Mouse (Mus musculus): ENCODE results near the gene Fkbp8.

- TF ChIP-seq POLR2A (IDR thresholded peaks at IDR 0.05; ENCODE audit: low read depth, low read length), result peak; percentile 75
- no peak for TF ChIP-seq CTCF (IDR thresholded peaks at IDR 0.05; ENCODE audit: extremely low read depth, insufficient read depth, insufficient read length, insufficient replicate concordance)
Observed at GRCm38 (mm10) chr8:70539077-70539813, 11.7 kb downstream of the Fkbp8 start, which contains the start of gene Ell.

All from spleen, adult 2 months (tissue).